Mouse (Mus musculus) forebrain, embryonic 14.5 days (tissue): ENCODE data around the gene Gm6793. TPM values are rescaled to one million over a fixed set of nuclear protein-coding genes. Genes with fewer than 3 reads are reported as not detected.

Source experiments
- ATAC-seq: fragments of 200-750 bp; cut with Nextera tagmentation; 2 replicates; pipeline ENCODE4 v1.8.0; 2017; ENCODE audit warnings: mild to moderate bottlenecking, moderate library complexity
- DNase-seq: peaks from one replicate; pipeline ENCODE4 v3.0.0-alpha.2; 2015; ENCODE audit warnings: low spot score
- H3K27ac ChIP-seq: fragments of 300-500 bp; sonication (generic); 2 replicates; pipeline ENCODE4 v1.5.1; 2014; ENCODE audit warnings: low read depth, mild to moderate bottlenecking, control low read depth, low read length, moderate library complexity
- H3K27me3 ChIP-seq: fragments of 300-500 bp; sonication (generic); replicated peaks from 2 replicates; pipeline ENCODE4 v1.6.1; 2014; ENCODE audit warnings: low read length, control low read depth, mixed read lengths; ENCODE audit not compliant: control insufficient read depth, insufficient read depth
- H3K36me3 ChIP-seq: fragments of 300-500 bp; sonication (generic); 2 replicates; pipeline ENCODE4 v1.6.1; 2014; ENCODE audit warnings: low read length, control low read depth; ENCODE audit not compliant: control insufficient read depth, insufficient read depth
- H3K4me1 ChIP-seq: fragments of 300-500 bp; sonication (generic); 2 replicates; pipeline ENCODE4 v1.6.1; 2014; ENCODE audit warnings: antibody characterized with exemption, low read length, control low read depth; ENCODE audit not compliant: control insufficient read depth, insufficient read depth
- H3K4me2 ChIP-seq: fragments of 300-500 bp; sonication (generic); 2 replicates; pipeline ENCODE4 v1.6.1; 2014; ENCODE audit warnings: mild to moderate bottlenecking, control low read depth, low read length
- H3K4me3 ChIP-seq: fragments of 300-500 bp; sonication (generic); 2 replicates; pipeline ENCODE4 v1.5.1; 2014; ENCODE audit warnings: low read depth, low read length, control low read depth
- H3K9ac ChIP-seq: fragments of 300-500 bp; sonication (generic); 2 replicates; pipeline ENCODE4 v1.6.1; 2014; ENCODE audit warnings: mild to moderate bottlenecking, low read length, control low read depth, moderate library complexity
- H3K9me3 ChIP-seq: fragments of 300-500 bp; sonication (generic); replicated peaks from 2 replicates; pipeline ENCODE4 v1.6.1; 2016; ENCODE audit warnings: low read length, control low read depth, mixed read lengths; ENCODE audit not compliant: control insufficient read depth
- WGBS: fragments of 180-500 bp; shearing (Covaris S2); extraction: QIAGEN DNeasy Blood & Tissue Kit; methylation state at CpG from one replicate; pipeline ENCODE4 v1.1.7; 2014; 5-methylcytosine and 5-hydroxymethylcytosine counted together
- polyA plus RNA-seq: library from polyadenylated mRNA; unstranded; fragments of >200 nt; fragmentation: Nextera tagmentation; extraction: Ambion mirVana; gene quantifications from 2 replicates; pipeline ENCODE4 v1.2.1, GENCODE M21; 2014

The Gm6793 gene
- 0.23 and 0.64 TPM in 2 replicates for polyA plus RNA-seq

DNA sequence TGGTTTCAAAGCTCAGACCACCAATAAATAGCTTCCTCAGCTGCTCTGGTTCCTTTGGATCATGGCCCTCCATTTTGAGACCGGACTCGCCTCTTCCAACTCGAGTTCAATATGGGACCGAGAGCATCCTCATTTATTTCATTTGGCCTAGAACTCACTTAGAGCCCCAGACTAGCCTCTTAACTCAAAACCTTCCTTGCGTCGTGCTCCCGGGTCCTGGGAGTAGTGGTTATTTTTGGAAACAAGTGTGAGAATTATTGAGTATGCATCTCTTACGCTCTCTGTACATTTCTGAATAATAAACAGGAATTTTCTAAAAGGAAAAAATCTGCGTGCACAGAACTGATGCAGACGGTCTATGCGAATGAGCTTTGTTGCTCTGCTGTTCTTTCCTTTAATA lies at the start of gene Gm6793:
TSS of gene Gm6793 (minus strand) at position 101 of the 400 bp plus-strand sequence.
- 92% methylated on average over 11 of the region's 11 CpGs for WGBS

DNA sequence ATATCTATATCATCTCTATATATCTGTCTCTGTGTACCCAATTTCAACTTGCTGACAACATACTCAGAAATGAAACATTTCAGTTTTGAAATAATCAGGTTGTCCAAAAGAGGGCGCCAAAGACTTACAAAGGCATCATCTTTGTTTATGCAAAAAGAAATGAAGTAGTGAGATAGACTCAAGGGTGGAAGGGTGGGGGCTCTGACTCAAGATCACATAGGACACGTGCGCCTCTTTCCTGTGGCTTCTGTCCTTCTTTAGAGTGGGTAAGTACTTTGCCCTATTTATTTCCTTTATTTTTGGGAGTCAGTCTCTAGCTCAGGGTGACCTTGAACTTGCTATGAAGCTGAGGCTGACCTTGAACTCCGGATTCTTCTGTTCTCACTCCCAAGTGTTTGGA lies 46.5 kb upstream of the Gm6793 start:
- ATAC-seq (peak; percentile 62; the same call in 1 of the 2 replicates), DNase-seq (peak; percentile 88)
- Histone ChIP-seq H3K36me3 (no peaks in the 10 kb centered on the region), H3K27ac (no peak overlapping the region), H3K4me3 (no peak overlapping the region), H3K9me3 (no peaks in the 10 kb centered on the region), H3K4me1 (no peaks in the 10 kb centered on the region), H3K9ac (no peak overlapping the region), H3K27me3 (no peaks in the 10 kb centered on the region), H3K4me2 (no peak overlapping the region)
- 34% methylated on average over 4 of the region's 4 CpGs for WGBS

More for the DNA sequence above, at the start of gene Gm6793:
- Histone ChIP-seq H3K4me2 (no peak within 1 kb of the TSS), H3K9me3 (no peaks in the 10 kb centered on the region), H3K9ac (no peak within 1 kb of the TSS), H3K27ac (no peak within 1 kb of the TSS), H3K4me1 (peaks cover 17% of the 10 kb centered on the region), H3K27me3 (no peaks in the 10 kb centered on the region), H3K36me3 (peaks cover 45% of the 10 kb centered on the region), H3K4me3 (no peak within 1 kb of the TSS)
- ATAC-seq (no peak), DNase-seq (no peak)

DNA sequence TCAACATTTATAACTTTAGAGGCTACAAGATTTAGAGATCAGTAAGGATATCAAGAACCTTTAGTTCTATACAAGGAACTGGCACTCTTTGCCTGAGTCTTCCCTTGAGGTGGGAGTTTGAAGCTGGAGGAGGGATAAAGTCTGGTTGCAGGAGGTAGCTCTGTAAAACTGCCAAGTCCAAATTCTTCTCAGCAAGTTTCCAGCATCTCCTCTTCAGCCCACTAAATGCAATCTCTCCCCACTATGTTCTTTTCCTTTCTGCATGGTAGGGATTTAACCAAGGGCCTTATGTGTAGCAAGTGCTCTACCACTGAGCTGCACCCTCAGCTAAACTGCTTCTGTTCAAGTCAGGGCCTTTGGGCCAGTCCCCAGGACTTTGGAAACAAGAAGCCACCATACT lies 39.6 kb upstream of the Gm6793 start:
- H3K4me3 ChIP-seq = no peak overlapping the region
- H3K4me1 ChIP-seq = no peaks in the 10 kb centered on the region
- H3K9me3 ChIP-seq = no peaks in the 10 kb centered on the region
- no peak overlapping the region for H3K4me2 ChIP-seq
- no peak for DNase-seq
- H3K27me3 ChIP-seq = no peaks in the 10 kb centered on the region
- no peaks in the 10 kb centered on the region for H3K36me3 ChIP-seq
- no peak for ATAC-seq
- no peak overlapping the region for H3K9ac ChIP-seq
- no peak overlapping the region for H3K27ac ChIP-seq

DNA sequence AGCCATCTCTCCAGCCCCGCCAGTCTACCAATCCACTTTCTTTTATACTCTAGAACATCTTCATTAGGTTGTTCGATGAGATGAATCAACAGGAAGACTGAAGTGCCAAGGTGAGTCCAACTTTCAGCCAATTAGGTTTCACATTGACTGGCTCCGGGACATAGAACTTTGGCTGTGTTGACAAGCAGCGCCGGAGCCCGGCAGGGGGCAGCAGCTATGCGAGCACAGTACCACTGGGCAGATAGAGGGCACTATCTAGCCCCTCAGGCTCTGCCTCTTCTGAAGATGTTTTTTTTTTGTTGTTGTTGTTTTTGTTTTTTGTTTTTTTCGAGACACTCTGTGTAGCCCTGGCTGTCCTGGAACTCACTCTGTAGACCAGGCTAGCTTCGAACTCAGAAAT lies 36.7 kb upstream of the Gm6793 start:
- no peak for ATAC-seq
- H3K9me3 ChIP-seq = no peaks in the 10 kb centered on the region
- no peak for DNase-seq
- no peak overlapping the region for H3K9ac ChIP-seq
- no peaks in the 10 kb centered on the region for H3K4me1 ChIP-seq
- H3K27ac ChIP-seq = no peak overlapping the region
- H3K4me2 ChIP-seq = no peak overlapping the region
- no peaks in the 10 kb centered on the region for H3K36me3 ChIP-seq
- no peak overlapping the region for H3K4me3 ChIP-seq
- WGBS = 81% methylated on average over 9 of the region's 9 CpGs
- no peaks in the 10 kb centered on the region for H3K27me3 ChIP-seq

DNA sequence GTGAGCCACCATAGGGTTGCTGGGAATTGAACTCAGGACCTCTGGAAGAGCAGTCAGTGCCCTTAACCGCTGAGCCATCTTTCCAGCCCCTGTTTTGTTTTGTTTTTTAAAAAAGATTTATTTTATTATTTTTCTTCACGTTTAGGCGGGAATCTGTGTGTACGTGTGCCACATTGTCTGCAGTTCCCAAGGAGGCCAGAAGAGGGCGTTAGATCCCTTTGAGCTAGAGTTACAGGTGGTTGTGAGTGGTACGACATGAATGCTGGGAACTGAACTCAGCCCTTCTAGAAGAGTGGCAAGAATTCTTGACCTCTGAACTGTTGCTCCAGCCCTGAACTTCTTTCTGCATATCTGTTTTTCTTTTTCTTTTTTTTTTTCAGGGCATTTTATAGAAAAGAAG lies 35.1 kb upstream of the Gm6793 start:
- Histone ChIP-seq H3K4me1 (no peaks in the 10 kb centered on the region), H3K9me3 (no peaks in the 10 kb centered on the region), H3K4me2 (no peak overlapping the region), H3K9ac (no peak overlapping the region), H3K36me3 (no peaks in the 10 kb centered on the region), H3K27ac (no peak overlapping the region), H3K27me3 (no peaks in the 10 kb centered on the region), H3K4me3 (no peak overlapping the region)
- DNase-seq (no peak), ATAC-seq (no peak)
- 85% methylated on average over 6 of the region's 6 CpGs for WGBS

DNA sequence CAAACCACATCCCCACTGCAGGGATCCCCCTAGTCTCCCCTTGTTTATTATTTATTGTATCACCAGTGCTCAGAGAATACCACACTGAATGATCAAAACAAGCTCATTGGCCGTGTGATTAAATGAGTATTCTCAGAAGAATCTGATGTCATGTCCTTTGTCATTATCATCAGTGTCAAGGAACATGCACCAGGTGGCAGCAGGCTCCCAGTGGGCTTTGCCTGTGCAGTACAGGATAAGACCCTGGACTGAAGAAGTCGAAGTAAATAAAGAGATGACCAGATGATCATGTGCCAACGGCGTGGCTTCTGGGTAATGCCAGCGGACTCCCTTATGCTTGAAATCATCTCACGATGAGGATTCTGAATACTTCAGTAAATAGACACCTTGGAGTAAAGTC lies 33.5 kb upstream of the Gm6793 start:
- no peaks in the 10 kb centered on the region for H3K4me1 ChIP-seq
- H3K4me2 ChIP-seq = no peak overlapping the region
- DNase-seq = no peak
- H3K27ac ChIP-seq = no peak overlapping the region
- H3K4me3 ChIP-seq = no peak overlapping the region
- H3K36me3 ChIP-seq = no peaks in the 10 kb centered on the region
- no peak for ATAC-seq
- no peak overlapping the region for H3K9ac ChIP-seq
- 78% methylated on average over 6 of the region's 6 CpGs for WGBS
- no peaks in the 10 kb centered on the region for H3K27me3 ChIP-seq
- H3K9me3 ChIP-seq = no peaks in the 10 kb centered on the region

DNA sequence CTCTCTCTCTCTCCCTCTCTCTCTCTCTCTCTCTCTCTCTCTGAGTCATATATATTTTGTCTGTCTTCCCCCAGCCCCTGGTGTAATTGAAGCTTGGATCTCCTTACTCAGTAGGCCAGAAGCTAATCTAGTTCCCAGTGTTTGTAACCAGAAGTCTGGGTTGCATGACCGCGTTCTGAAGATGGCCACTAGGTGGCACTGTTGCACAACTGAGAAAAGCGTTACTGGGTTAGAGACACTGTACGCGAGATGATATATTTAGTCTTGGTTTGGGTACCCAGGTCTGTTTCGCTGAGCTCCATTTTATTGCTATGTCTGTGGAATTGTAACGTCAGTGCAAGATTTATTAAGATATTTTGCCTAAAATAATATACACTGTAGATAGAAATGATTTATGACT lies 31.1 kb upstream of the Gm6793 start:
- WGBS = 7% methylated on average over 7 of the region's 7 CpGs
- Histone ChIP-seq H3K27ac (no peak overlapping the region), H3K27me3 (no peaks in the 10 kb centered on the region), H3K9me3 (no peaks in the 10 kb centered on the region), H3K4me2 (no peak overlapping the region), H3K4me1 (no peaks in the 10 kb centered on the region), H3K9ac (no peak overlapping the region), H3K4me3 (no peak overlapping the region), H3K36me3 (no peaks in the 10 kb centered on the region)
- DNase-seq (peak; percentile 94), ATAC-seq (peak; percentile 77)

DNA sequence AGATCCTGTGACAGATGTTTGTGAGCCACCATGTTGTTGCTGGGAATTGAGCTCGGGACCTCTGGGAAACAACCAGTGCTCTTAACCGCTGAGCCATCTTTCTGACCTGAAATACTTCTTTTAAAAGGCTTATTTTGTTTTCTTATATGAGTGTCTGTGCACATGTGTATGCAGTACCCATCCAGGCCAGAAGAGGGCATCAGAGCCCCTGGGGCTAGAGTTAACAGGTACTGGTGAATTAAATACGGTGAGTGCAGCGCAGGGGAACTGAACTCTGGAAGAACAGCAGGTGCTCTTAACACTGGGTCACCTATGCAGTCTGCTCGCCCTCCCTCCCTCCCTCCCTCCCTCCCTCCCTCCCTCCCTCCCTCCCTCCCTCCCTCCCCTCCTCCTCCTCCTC lies 30.3 kb upstream of the Gm6793 start:
- 74% methylated on average over 5 of the region's 5 CpGs for WGBS
- H3K27me3 ChIP-seq = no peaks in the 10 kb centered on the region
- ATAC-seq (no peak), DNase-seq (no peak)
- H3K27ac ChIP-seq = no peak overlapping the region
- H3K4me2 ChIP-seq = no peak overlapping the region
- H3K36me3 ChIP-seq = no peaks in the 10 kb centered on the region
- H3K9me3 ChIP-seq = no peaks in the 10 kb centered on the region
- no peak overlapping the region for H3K9ac ChIP-seq
- H3K4me3 ChIP-seq = no peak overlapping the region
- H3K4me1 ChIP-seq = no peaks in the 10 kb centered on the region

DNA sequence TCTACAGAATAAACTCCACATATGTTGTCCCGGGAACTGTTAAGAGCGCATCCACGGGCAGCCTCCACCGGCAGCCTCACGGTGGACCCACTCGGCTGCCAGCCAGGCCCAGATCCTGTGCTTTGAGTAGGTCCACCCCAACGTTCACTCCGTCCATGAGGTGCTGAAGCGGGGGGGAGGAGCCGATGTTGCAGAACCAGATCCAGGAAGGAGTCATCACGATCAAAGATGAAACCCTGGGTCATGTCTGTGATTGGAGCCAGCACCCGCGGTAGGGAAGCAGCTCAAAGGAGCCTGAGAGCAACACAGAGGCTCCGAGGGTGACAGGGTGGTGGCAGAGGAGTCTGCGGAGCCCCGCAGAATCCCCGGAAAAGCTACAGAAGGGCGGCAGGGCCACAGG lies 22.7 kb upstream of the Gm6793 start:
- WGBS = 90% methylated on average over 18 of the region's 18 CpGs

More for the DNA sequence above, 22.7 kb upstream of the Gm6793 start:
- ATAC-seq = no peak
- DNase-seq = no peak
- Histone ChIP-seq H3K27me3 (no peaks in the 10 kb centered on the region), H3K36me3 (no peaks in the 10 kb centered on the region), H3K4me3 (no peak overlapping the region), H3K9ac (no peak overlapping the region), H3K4me1 (no peaks in the 10 kb centered on the region), H3K9me3 (no peaks in the 10 kb centered on the region), H3K4me2 (no peak overlapping the region), H3K27ac (no peak overlapping the region)
